Mouse (Mus musculus): ENCODE results near the gene Zbtb48. TPM values are rescaled to one million over a fixed set of nuclear protein-coding genes. Genes with fewer than 3 reads are reported as not detected.

The Zbtb48 gene
- 7.2 TPM for polyA plus RNA-seq (2012; fragmentation: generic; extraction: Trizol)

DNA sequence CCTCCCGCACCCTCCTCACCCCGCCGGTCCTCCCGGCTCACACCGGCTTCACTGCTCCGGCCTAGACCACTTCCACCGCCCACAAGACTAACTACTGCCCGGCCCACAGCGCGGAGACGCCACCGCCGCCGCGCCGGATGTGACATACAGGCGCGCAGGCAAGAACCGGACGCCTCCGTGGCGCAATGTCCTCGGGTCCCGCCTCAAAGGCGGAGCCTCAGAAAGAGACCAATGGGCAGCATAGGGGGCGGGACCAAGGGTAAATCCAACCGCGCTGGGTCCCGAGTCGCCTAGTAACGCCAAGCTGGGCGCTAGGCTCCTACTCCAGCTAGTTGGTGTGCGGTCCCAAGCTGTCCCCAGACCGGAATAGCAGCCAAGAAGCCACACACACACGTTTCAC is at the start of gene Zbtb48:
Gene Zbtb48 (minus strand): TSS at position 148 of the 400 bp plus-strand sequence.
- peak within 1 kb of the TSS; percentile 61 for H3K4me3 ChIP-seq
- peak within 1 kb of the TSS; percentile 99 for H3K4me2 ChIP-seq (ENCODE audit: low read depth)
- H3K36me3 ChIP-seq (ENCODE audit: control insufficient read depth, insufficient read depth) = no peaks in the 10 kb centered on the region
- H3K79me2 ChIP-seq (ENCODE audit: control insufficient read depth, insufficient read depth) = peaks cover 20% of the 10 kb centered on the region
- TF ChIP-seq REST (IDR thresholded peaks at IDR 0.05; ENCODE audit: insufficient read depth, insufficient read length) = no peak
- peak; percentile 83 for TF ChIP-seq POLR2AphosphoS2 (IDR thresholded peaks at IDR 0.05; ENCODE audit: insufficient read length, low read depth)
- TF ChIP-seq TCF12 (IDR thresholded peaks at IDR 0.05; ENCODE audit: insufficient read depth, poor library complexity, severe bottlenecking) = no peak
- TF ChIP-seq POLR2A (IDR thresholded peaks at IDR 0.05; ENCODE audit: insufficient read length, low read depth) = peak; percentile 93
- no peak for TF ChIP-seq TCF3 (IDR thresholded peaks at IDR 0.05; ENCODE audit: insufficient read length, low read depth)
- TF ChIP-seq USF1 (IDR thresholded peaks at IDR 0.05; ENCODE audit: low read depth) = no peak
- 0 out of 2 replicates have a peak, but pooled peaks have one; percentile 27 for TF ChIP-seq CEBPB (IDR thresholded peaks at IDR 0.05; ENCODE audit: insufficient read depth, poor library complexity, severe bottlenecking)
- H3K27me3 ChIP-seq (ENCODE audit: control insufficient read depth, insufficient read depth, insufficient read length) = no peaks in the 10 kb centered on the region
- peak within 1 kb of the TSS; percentile 96 for H3ac ChIP-seq (ENCODE audit: control insufficient read depth, insufficient read length)

DNA sequence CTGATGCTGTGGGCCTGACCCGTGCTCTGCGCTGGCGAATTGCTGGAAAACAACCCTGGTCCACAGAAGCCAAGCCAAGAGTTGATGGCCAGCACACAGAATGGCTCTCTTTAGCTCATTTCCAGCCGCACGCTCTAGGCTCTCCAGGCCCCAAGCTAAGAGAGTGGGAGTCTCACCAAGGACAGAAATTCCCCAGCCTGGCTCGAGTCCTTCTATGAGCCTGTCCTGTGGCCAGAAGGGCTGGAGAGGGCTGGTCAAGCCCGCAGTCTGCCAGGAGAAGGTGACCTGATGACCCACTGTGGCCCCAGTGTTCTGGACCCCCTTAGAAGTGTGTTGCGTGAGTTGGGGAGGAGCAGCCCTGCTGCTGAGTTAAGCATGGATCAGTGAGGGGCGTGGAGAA is 49.7 kb upstream of the Zbtb48 start:
- TF ChIP-seq REST (IDR thresholded peaks at IDR 0.05; ENCODE audit: insufficient read depth, insufficient read length) (no peak), POLR2AphosphoS2 (IDR thresholded peaks at IDR 0.05; ENCODE audit: insufficient read length, low read depth) (no peak), POLR2A (IDR thresholded peaks at IDR 0.05; ENCODE audit: insufficient read length, low read depth) (no peak), USF1 (IDR thresholded peaks at IDR 0.05; ENCODE audit: low read depth) (no peak), MYOD1 (IDR thresholded peaks at IDR 0.05; ENCODE audit: control insufficient read depth in 1 of 3, insufficient read length in 2 of 3, low read depth in 2 of 3) (no peak), CEBPB (IDR thresholded peaks at IDR 0.05; ENCODE audit: insufficient read depth, poor library complexity, severe bottlenecking) (no peak), E2F4 (IDR thresholded peaks at IDR 0.05; ENCODE audit: insufficient read depth) (no peak), SRF (IDR thresholded peaks at IDR 0.05; ENCODE audit: control insufficient read depth, insufficient read length, low read depth) (no peak), MAX (IDR thresholded peaks at IDR 0.05; ENCODE audit: low read depth) (no peak), MYOG (IDR thresholded peaks at IDR 0.05; ENCODE audit: control insufficient read depth in 1 of 3, insufficient read depth in 1 of 3, insufficient read length in 2 of 3, low read depth in 2 of 3) (no peak), TCF3 (IDR thresholded peaks at IDR 0.05; ENCODE audit: insufficient read length, low read depth) (no peak), TCF12 (IDR thresholded peaks at IDR 0.05; ENCODE audit: insufficient read depth, poor library complexity, severe bottlenecking) (no peak)
- H3K27me3 ChIP-seq (ENCODE audit: control insufficient read depth, insufficient read depth, insufficient read length) = no peaks in the 10 kb centered on the region
- no peak overlapping the region for H3ac ChIP-seq (ENCODE audit: control insufficient read depth, insufficient read length)
- H3K4me2 ChIP-seq (ENCODE audit: low read depth) = no peak overlapping the region
- H3K4me3 ChIP-seq = no peak overlapping the region
- H3K79me2 ChIP-seq (ENCODE audit: control insufficient read depth, insufficient read depth) = no peaks in the 10 kb centered on the region
- H3K36me3 ChIP-seq (ENCODE audit: control insufficient read depth, insufficient read depth) = no peaks in the 10 kb centered on the region

DNA sequence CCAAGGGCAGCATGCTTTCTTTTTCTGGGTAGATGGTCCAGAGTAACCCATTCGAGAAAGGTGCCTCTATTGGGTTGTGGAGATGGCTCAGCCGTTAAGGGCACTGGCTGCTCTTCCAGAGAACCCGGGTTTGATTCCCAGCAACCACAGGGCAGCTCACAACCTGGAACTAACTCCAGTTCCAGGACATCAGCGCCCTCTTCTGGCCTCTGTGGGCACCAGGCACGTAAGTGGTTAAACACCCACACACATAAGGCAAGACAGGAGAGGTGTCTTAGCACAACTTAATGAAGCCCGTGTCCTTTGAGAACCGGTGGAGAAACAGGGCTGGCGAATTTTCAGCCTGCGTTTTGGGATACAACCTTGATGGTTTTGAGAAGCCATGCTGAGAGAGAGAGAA is 47.1 kb upstream of the Zbtb48 start:
- H3K4me2 ChIP-seq (ENCODE audit: low read depth) = peak overlapping the region; percentile 49
- no peaks in the 10 kb centered on the region for H3K27me3 ChIP-seq (ENCODE audit: control insufficient read depth, insufficient read depth, insufficient read length)
- no peak for TF ChIP-seq REST (IDR thresholded peaks at IDR 0.05; ENCODE audit: insufficient read depth, insufficient read length)
- no peak for TF ChIP-seq POLR2A (IDR thresholded peaks at IDR 0.05; ENCODE audit: insufficient read length, low read depth)
- TF ChIP-seq CEBPB (IDR thresholded peaks at IDR 0.05; ENCODE audit: insufficient read depth, poor library complexity, severe bottlenecking) = no peak
- TF ChIP-seq MAX (IDR thresholded peaks at IDR 0.05; ENCODE audit: low read depth) = no peak
- TF ChIP-seq USF1 (IDR thresholded peaks at IDR 0.05; ENCODE audit: low read depth) = no peak
- TF ChIP-seq TCF3 (IDR thresholded peaks at IDR 0.05; ENCODE audit: insufficient read length, low read depth) = no peak
- no peak for TF ChIP-seq MYOG (IDR thresholded peaks at IDR 0.05; ENCODE audit: control insufficient read depth in 1 of 3, insufficient read depth in 1 of 3, insufficient read length in 2 of 3, low read depth in 2 of 3)
- no peak for TF ChIP-seq MYOD1 (IDR thresholded peaks at IDR 0.05; ENCODE audit: control insufficient read depth in 1 of 3, insufficient read length in 2 of 3, low read depth in 2 of 3)
- no peak for TF ChIP-seq POLR2AphosphoS2 (IDR thresholded peaks at IDR 0.05; ENCODE audit: insufficient read length, low read depth)
- H3K4me3 ChIP-seq = no peak overlapping the region
- no peak overlapping the region for H3ac ChIP-seq (ENCODE audit: control insufficient read depth, insufficient read length)
- no peaks in the 10 kb centered on the region for H3K36me3 ChIP-seq (ENCODE audit: control insufficient read depth, insufficient read depth)
- H3K79me2 ChIP-seq (ENCODE audit: control insufficient read depth, insufficient read depth) = no peaks in the 10 kb centered on the region

DNA sequence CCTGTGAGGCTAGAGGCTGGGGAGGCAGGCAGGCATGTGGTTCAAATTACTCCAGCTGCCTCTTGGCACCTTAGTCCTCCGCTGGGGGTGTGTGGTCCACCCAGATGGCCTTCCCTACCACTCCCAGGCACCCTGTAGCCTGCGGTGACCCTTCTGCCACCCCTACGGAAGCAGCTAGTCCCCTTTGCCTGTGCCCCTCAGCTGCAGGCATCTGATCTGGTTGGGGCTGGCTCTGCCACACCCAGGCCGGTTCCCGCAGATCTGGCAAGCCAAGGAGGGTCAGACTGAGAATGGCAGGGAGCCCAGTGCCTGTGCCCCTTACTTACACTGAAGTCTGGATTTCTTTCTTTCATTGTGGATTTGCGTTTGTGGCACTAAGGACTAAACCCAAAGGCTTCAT is 46.2 kb upstream of the Zbtb48 start:
- H3ac ChIP-seq (ENCODE audit: control insufficient read depth, insufficient read length) = peak overlapping the region; percentile 15
- H3K4me3 ChIP-seq = peak overlapping the region; percentile 8
- H3K27me3 ChIP-seq (ENCODE audit: control insufficient read depth, insufficient read depth, insufficient read length) = no peaks in the 10 kb centered on the region
- H3K36me3 ChIP-seq (ENCODE audit: control insufficient read depth, insufficient read depth) = no peaks in the 10 kb centered on the region
- TF ChIP-seq POLR2A (IDR thresholded peaks at IDR 0.05; ENCODE audit: insufficient read length, low read depth) (peak; percentile 34), MAX (IDR thresholded peaks at IDR 0.05; ENCODE audit: low read depth) (no peak), POLR2AphosphoS2 (IDR thresholded peaks at IDR 0.05; ENCODE audit: insufficient read length, low read depth) (no peak), TCF12 (IDR thresholded peaks at IDR 0.05; ENCODE audit: insufficient read depth, poor library complexity, severe bottlenecking) (peak; percentile 31), USF1 (IDR thresholded peaks at IDR 0.05; ENCODE audit: low read depth) (no peak), MYOD1 (IDR thresholded peaks at IDR 0.05; ENCODE audit: control insufficient read depth in 1 of 3, insufficient read length in 2 of 3, low read depth in 2 of 3) (peak in 2 of 3 experiments; percentile 55 to 91), MYOG (IDR thresholded peaks at IDR 0.05; ENCODE audit: control insufficient read depth in 1 of 3, insufficient read depth in 1 of 3, insufficient read length in 2 of 3, low read depth in 2 of 3) (peak; percentile 34 to 97 (median 83)), TCF3 (IDR thresholded peaks at IDR 0.05; ENCODE audit: insufficient read length, low read depth) (peak; percentile 42), E2F4 (IDR thresholded peaks at IDR 0.05; ENCODE audit: insufficient read depth) (no peak)
- H3K4me2 ChIP-seq (ENCODE audit: low read depth) = peak overlapping the region; percentile 53
- no peaks in the 10 kb centered on the region for H3K79me2 ChIP-seq (ENCODE audit: control insufficient read depth, insufficient read depth)

DNA sequence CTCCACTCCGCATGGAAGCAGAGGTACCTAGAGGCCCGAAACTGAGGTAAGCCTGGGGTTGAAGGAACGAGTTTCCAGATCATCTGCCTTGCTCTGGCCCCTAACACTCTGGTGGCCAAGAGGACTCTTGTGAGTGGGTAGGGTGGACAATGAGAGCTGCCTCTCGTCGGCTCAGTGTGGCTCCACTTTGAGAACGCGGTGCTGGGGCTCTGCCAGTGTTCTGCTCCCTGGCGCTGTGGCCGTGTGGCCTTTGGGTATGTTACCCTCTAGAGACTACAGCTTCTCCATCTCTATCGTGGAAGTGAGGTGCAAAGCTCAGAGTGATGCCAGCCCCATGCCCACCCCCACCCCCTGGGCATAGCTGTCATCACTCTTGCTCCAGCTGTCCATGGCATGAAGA is 45.2 kb upstream of the Zbtb48 start:
- TF ChIP-seq REST (IDR thresholded peaks at IDR 0.05; ENCODE audit: insufficient read depth, insufficient read length) = no peak
- TF ChIP-seq SRF (IDR thresholded peaks at IDR 0.05; ENCODE audit: control insufficient read depth, insufficient read length, low read depth) = no peak
- TF ChIP-seq MYOD1 (IDR thresholded peaks at IDR 0.05; ENCODE audit: control insufficient read depth in 1 of 3, insufficient read length in 2 of 3, low read depth in 2 of 3) = peak in 2 of 3 experiments; percentile 41 to 82
- no peak for TF ChIP-seq MAX (IDR thresholded peaks at IDR 0.05; ENCODE audit: low read depth)
- no peak for TF ChIP-seq USF1 (IDR thresholded peaks at IDR 0.05; ENCODE audit: low read depth)
- no peak for TF ChIP-seq CEBPB (IDR thresholded peaks at IDR 0.05; ENCODE audit: insufficient read depth, poor library complexity, severe bottlenecking)
- TF ChIP-seq E2F4 (IDR thresholded peaks at IDR 0.05; ENCODE audit: insufficient read depth) = no peak
- TF ChIP-seq TCF12 (IDR thresholded peaks at IDR 0.05; ENCODE audit: insufficient read depth, poor library complexity, severe bottlenecking) = peak; percentile 10
- TF ChIP-seq MYOG (IDR thresholded peaks at IDR 0.05; ENCODE audit: control insufficient read depth in 1 of 3, insufficient read depth in 1 of 3, insufficient read length in 2 of 3, low read depth in 2 of 3) = peak in 1 of 3 experiments; percentile 37
- H3K79me2 ChIP-seq (ENCODE audit: control insufficient read depth, insufficient read depth) = no peaks in the 10 kb centered on the region
- H3K36me3 ChIP-seq (ENCODE audit: control insufficient read depth, insufficient read depth) = no peaks in the 10 kb centered on the region
- peak overlapping the region; percentile 8 for H3K4me3 ChIP-seq
- peak overlapping the region; percentile 15 for H3ac ChIP-seq (ENCODE audit: control insufficient read depth, insufficient read length)
- H3K4me2 ChIP-seq (ENCODE audit: low read depth) = peak overlapping the region; percentile 68
- H3K27me3 ChIP-seq (ENCODE audit: control insufficient read depth, insufficient read depth, insufficient read length) = no peaks in the 10 kb centered on the region

Data from myocyte (in vitro differentiated cells).